Mouse (Mus musculus) left cerebral cortex, adult 18-20 months (tissue): ENCODE data around the gene Cntrl. TPM values are rescaled to one million over a fixed set of nuclear protein-coding genes. Genes with fewer than 3 reads are reported as not detected.

ENCODE experiments used
- DNase-seq, 2 experiments: peaks; one replicate each; pipeline ENCODE4 v3.0.0; 2021 to 2022; ENCODE audit warnings: low spot score in 2 of 2, mixed read lengths in 1 of 2
- total RNA-seq, 2 experiments: library from RNA; stranded (reverse); gene quantifications; 2 replicates each; pipeline ENCODE4 v1.2.3; 2021

Cntrl gene
- total RNA-seq, 2 experiments from 2014 or later, result 6.8 to 8.2 TPM

DNA sequence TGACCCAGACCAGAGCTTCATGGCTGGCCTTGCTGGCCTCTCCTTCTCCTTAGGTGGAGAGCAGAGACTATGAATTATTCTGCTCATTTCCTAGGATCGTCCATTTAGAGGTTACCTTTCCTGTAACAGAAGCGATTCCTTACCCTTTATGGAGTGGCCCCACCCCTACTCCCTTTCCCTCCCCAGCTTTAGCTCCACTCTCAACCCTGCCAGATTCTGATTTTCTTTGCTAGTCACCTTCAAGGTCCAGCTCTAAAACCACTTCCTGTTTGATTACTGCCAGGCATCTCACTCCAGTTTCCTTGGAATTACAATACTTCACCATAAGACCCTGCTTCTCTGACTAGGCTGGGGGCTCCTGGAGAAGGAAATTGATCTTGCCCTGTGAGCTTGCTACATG is 107.4 kb downstream of the Cntrl start:
- no peak for DNase-seq

DNA sequence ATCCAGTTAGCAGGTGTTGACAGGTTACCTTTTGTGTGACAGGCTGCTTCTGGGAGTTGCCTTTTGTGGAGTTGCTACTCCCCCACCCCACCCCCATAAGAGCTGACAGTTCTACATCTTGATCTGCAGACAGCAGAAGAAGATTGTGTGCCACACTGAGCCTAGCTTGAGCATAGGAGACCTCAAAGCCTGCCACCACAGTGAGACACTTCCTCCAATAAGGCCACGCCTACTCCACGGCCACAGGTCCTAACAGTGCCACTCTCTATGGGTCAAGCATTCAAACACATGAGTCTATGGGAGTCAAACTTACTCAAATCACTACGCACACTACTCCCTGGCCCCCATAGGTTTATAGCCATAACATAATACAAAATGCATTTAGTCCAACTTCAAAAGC is 109.4 kb downstream of the Cntrl start:
- no peak for DNase-seq

DNA sequence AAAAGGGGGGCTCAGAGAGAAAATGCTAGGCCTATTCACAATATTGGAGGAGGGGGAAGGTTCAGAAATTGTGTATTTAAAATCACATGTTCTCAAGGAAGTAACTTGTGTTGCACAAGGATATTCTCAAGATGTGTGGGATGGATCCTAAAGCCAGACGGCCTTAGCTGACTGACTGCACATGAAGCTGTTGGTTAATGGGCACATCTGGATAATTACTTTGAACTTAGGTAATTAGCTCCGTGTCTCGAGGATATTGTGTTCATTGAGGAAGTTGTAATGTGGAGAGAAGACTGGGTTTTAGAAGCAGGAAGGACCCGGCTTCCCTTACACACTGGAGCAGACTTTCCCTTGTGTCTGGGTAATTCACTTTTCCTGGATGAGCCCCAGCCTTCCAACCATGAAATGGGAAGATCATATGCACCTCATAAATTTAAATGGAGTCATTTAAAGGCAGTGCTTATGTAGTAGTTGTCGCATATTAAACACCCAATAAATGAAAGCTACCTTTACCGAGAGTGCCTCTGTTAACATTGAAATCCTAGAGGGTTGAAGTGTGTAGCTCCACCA is 113.6 kb downstream of the Cntrl start:
- DNase-seq, result no peak

DNA sequence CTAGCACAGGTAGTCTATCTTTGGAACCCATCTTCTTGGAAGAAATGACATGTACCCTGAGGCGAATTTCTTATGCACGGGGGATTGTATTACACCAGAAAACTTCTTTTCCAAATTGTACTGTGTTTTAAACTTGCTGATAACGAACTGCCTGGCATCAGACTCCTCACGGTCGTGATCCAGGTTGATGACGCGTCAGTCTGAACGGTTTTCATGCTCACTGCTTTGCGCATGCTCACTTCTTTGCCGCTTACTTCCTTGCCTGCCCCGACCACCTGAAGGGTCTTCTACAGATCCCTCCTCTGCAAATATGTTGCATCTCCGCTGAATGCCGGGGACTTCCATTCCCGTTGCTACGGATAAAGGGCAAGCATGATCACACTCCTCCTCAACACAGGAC is 115.0 kb downstream of the Cntrl start:
- DNase-seq, result no peak

DNA sequence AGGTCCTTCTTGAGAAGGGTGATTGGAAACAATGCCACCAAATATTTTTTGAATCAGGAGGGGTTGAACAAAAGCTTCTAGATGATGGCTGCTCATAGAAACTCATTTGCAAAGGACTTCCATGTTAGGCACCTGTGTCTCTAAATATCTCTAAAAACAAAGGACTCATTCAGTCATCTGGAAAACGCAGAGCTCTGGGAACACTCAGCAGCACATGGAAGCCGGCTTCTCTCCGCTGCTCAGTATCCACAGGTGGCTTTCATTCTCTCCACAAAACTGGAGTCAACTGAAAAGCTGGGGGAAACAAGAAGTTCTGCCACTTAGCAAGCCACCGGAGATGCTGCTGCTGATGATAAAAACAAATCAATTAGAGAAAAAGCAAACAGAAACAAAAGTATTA is 118.9 kb downstream of the Cntrl start:
- no peak for DNase-seq

Other genes with a start within 250 kb of the Cntrl start
- gene Cutal, start 235.1 kb upstream of the Cntrl start, total RNA-seq, result under 1 TPM; 0.23 to 0.53 TPM
- gene Psmd5, start 234.5 kb upstream of the Cntrl start, total RNA-seq, result 10 to 100 TPM; 38.1 to 41.5 TPM
- 1 to 10 TPM in 1 of 2 experiments, under 1 TPM in 1; 0.87 to 1.3 TPM for gene Phf19, start 195.5 kb upstream of the Cntrl start, total RNA-seq
- 1 to 10 TPM; 1.5 to 3.1 TPM for gene Traf1, start 147.7 kb upstream of the Cntrl start, total RNA-seq
- under 1 TPM in 1 of 2 experiments, not detected in 1; 0.21 TPM for gene Hc, start 48.1 kb upstream of the Cntrl start, total RNA-seq
- under 1 TPM in 1 of 2 experiments, not detected in 1; 0.63 TPM for gene AI182371, start 7.9 kb upstream of the Cntrl start, total RNA-seq
- gene Rab14, start 91.6 kb downstream of the Cntrl start, total RNA-seq, result 100 to 1,000 TPM; 235 to 239 TPM
- gene Gsn, start 146.9 kb downstream of the Cntrl start, total RNA-seq, result 10 to 100 TPM; 31.3 to 39.8 TPM
- 1 to 10 TPM; 7.3 to 8.6 TPM for gene Stom, start 227.5 kb downstream of the Cntrl start, total RNA-seq